Mouse (Mus musculus) embryonic stem cell, embryonic (primary cell): ENCODE measurements at regions not wholly inside any gene's neighbourhood (a gene's known extent, or its start where the extent isn't known, plus 50 kb on each side); places are given as distances from the start of the nearest gene placed in this dataset.

Source experiments
- CTCF ChIA-PET, 4 experiments: fragments of 300-600 bp in 2 of 4; fragments of 350-600 bp in 2 of 4; sonication (Branson Sonifier 250); formaldehyde crosslinking; loops; one replicate each; lab custom pipeline; 2022; ENCODE audit warnings: inconsistent platforms in 2 of 4; lab: Charles Lee
- POLR2A ChIA-PET, 4 experiments: fragments of 300-600 bp in 2 of 4; fragments of 350-600 bp in 2 of 4; sonication (Branson Sonifier 250); formaldehyde crosslinking; loops; one replicate each; lab custom pipeline; 2022; ENCODE audit warnings: antibody characterized with exemption in 4 of 4, inconsistent platforms in 1 of 4; lab: Charles Lee

DNA sequence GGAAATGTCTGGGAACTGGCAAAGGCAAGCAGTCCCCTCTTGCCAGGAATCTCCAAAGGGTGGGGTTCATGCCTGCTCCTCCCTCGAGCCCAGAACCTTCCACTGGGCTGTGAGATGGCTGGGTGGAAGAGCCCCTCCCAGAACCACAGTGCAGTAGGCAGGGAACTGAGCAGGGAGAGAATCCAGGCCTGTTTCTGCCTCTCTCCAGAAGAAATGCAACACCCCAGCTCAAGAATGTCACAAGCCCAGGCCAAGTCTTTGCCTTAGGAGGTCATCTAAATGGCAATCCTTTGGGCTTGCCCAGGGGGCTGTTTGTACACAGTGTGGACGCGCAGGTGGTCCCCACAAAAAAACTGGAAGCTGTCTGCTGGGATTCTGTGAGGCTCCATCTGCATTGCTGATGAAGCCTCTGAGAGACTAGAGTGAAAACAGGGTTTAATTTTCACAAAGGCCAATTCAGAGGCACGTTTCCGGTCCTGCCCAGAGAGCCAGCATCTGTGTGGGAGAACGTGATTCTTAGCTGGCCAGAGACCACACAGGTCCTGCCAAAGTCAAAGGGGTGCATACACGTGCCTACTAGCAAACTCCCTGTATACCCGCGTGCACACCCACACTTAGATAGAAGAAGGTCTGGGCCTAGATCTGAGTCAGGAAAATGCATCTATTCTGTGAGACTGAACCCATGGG is 129.0 kb downstream of the Hmg20a start:
- ChIA-PET CTCF (interaction anchor here (0.5 to 2.0 kb wide), 8 partner anchors 12 to 1007 kb away, joined by 3 to 11 read pairs (median 4); no protein-coding TSS in a partner anchor), POLR2A (interaction anchor here in 3 of 4 experiments (0.5 to 7.9 kb wide), 28 partner anchors 7 to 1323 kb away, joined by 3 to 165 read pairs (median 4); partner anchors contain the start of genes Hmg20a (in 1 of the 3) and Peak1 (in 1 of the 3))

DNA sequence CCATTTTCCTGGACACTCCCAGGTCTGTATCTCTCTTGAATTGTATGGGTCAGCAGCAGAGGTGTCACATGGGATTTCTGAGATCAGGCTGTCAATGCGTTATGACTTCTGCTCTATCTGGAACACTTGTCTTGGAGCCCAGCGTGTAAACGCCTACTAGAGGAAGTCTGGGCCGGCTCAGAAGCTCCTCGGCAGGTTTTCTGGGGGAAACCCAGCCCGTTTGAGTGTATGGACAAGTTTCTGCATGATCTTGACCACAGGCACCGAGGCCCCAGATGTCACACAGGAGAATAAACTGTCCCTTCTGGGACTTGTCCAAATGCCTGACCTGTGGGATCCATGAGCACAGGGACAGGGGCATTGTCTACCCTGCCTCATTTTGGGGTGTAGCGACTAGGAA is 131.4 kb downstream of the Hmg20a start:
- POLR2A ChIA-PET = interaction anchor here in 3 of 4 experiments (0.6 to 2.2 kb wide), 12 partner anchors 8 to 131 kb away, joined by 3 to 23 read pairs (median 5); partner anchors contain the start of genes Hmg20a (in 1 of the 3) and Peak1 (in 1 of the 3)
- CTCF ChIA-PET = interaction anchor here in 1 of 4 experiments (1.1 to 1.5 kb wide), 3 partner anchors 15 to 337 kb away, joined by 3 to 8 read pairs (median 5); no protein-coding TSS in a partner anchor

DNA sequence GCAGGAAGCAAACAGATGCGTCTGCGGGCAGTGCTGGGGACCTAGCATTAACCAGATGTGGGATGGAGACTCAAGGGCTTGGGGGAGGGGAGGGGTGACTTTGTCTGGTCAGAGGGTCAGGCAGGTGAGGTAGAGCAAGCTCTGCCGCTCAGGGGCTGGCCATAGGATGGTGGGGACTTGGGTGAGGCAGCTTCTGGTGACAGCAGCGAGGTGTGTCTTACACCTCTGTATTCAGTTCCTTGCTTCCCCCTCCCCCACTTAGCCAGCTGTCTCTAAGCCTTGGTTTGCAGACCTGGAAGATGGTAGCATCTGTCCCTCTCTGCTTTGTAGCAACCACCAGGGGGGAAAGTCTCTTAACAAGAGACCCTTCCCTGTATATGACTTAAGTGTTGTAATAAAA is 131.8 kb downstream of the Hmg20a start:
- ChIA-PET POLR2A (interaction anchor here in 3 of 4 experiments (0.5 to 2.2 kb wide), 16 partner anchors 9 to 441 kb away, joined by 3 to 23 read pairs (median 5); partner anchors contain the start of genes Hmg20a (in 1 of the 3) and Peak1 (in 1 of the 3)), CTCF (interaction anchor here in 3 of 4 experiments (0.5 to 1.5 kb wide), 7 partner anchors 16 to 381 kb away, joined by 3 to 8 read pairs (median 5); no protein-coding TSS in a partner anchor)

DNA sequence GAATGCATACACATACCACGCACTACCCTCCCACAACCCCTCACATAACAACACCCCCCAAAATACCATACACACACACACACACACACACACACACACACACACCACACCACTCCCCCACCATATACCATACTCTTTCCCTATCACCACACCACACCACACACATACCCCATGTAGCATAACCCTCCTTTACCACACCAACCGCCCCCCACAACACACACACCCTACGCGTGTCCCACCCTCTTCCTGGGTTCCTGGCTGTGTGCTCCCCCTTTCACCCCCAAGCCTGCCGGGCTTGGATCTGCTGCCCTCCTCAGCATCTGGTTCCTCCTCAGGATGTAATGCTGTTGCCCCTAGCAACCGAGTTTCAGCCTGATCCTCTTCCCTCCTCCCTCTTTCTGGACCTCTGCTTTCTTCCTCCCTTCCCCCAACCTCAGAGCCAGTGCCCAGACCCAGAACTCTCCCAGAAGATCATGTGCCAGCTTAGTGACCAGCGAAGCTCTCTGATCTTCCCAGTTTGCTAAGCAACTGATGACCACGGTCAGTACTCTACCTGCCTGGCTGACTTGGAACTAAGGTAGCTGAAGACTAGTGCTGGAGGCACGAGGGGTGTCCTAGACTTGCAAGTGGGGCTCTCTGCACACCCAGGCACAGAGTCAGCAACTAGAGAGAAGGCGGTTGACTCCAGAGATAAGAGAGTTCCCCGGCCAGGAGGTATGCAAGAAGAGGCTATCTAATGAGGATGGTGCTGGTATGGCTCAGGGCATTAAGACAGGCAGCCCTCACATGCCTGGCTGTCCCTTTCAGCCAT is 133.2 kb downstream of the Hmg20a start:
- POLR2A ChIA-PET = interaction anchor here in 3 of 4 experiments (0.7 to 3.1 kb wide), 12 partner anchors 9 to 338 kb away, joined by 3 to 53 read pairs (median 8); partner anchors contain the start of genes Hmg20a (in 2 of the 3) and Peak1 (in 2 of the 3)
- CTCF ChIA-PET = interaction anchor here (0.7 to 3.1 kb wide), 15 partner anchors 9 to 1118 kb away, joined by 3 to 33 read pairs (median 4); no protein-coding TSS in a partner anchor

DNA sequence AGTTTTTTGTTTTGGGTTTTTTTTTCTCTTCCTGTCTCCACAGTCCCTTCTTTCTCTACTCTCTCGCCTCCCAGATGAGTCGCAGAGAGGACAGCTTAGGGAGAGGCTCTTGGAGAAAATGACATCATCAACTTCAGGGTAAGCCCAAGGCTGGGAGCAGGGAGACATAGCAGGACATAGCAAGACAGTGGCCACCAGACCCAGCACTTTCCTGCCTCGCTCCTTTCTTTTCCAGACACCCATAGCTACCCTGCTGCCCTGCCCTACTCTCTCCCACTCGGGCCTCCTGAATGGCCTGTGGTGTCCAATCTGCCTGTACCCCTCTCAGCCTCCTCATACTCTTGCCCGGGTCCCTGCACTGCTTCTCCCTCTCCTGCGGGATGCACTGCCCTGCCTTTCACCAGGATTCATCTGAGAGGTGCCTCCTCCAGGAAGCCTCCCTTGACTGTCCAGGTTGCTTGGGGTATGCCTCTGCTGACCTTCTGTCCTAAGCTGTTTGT is 133.8 kb downstream of the Hmg20a start:
- POLR2A ChIA-PET = interaction anchor here in 3 of 4 experiments (0.5 to 3.1 kb wide), 25 partner anchors 9 to 339 kb away, joined by 3 to 53 read pairs (median 4); partner anchors contain the start of genes Hmg20a (in 3 of the 3) and Peak1 (in 3 of the 3)

DNA sequence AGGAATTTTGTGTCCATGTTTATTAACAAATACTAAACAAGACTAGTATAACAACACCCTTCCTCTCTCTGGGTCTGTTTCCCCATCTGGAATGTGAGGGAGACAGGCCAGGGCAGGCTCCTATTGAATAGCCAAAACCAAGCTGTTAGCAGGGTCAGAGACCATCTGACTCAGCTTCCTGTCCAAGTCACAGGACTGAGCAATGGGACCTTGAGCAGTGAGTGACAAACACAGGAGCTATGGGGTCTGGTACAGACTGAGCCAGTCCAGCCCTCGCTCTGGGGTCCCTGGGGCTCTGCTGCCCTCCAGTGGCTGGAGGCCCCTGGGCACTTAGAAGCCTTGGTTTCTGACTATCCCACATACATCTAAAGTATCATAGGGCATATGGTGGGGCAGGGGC is 134.4 kb downstream of the Hmg20a start:
- POLR2A ChIA-PET = interaction anchor here in 3 of 4 experiments (0.5 to 3.1 kb wide), 29 partner anchors 10 to 887 kb away, joined by 3 to 53 read pairs (median 3); partner anchors contain the start of genes Hmg20a (in 3 of the 3), Peak1 (in 3 of the 3) and Ppcdc (in 1 of the 3)
- CTCF ChIA-PET = interaction anchor here (0.5 to 3.1 kb wide), 58 partner anchors 10 to 1119 kb away, joined by 3 to 33 read pairs (median 4); partner anchors contain the start of gene Hmg20a (in 1 of the 4)

More for the DNA sequence above, 133.8 kb downstream of the Hmg20a start:
- CTCF ChIA-PET = interaction anchor here (0.5 to 3.1 kb wide), 61 partner anchors 10 to 1119 kb away, joined by 3 to 33 read pairs (median 4); partner anchors contain the start of gene Hmg20a (in 1 of the 4)

DNA sequence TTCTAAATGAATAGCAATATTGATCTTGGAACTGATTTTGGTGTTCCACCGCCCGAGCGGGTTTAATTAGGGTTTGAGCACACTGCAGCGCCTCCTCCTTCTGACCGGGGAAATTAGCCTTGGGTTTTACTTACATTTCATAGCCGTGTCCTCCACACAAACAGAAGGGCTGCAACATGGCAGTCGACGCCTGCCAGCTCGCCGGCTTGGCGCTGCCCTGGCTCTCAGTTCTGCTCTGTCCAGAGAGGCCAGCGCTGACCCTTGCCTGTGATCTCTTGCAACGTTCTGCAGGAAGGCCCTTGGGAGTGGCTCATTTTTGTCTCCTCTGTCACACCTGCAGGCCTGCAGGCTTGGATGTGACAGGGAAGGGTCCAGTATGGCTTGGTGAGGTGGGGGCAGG is 135.2 kb downstream of the Hmg20a start:
- ChIA-PET CTCF (interaction anchor here in 3 of 4 experiments (0.9 to 3.1 kb wide), 12 partner anchors 9 to 435 kb away, joined by 3 to 33 read pairs (median 6); no protein-coding TSS in a partner anchor), POLR2A (interaction anchor here in 3 of 4 experiments (0.6 to 3.1 kb wide), 15 partner anchors 9 to 1505 kb away, joined by 3 to 53 read pairs (median 7); partner anchors contain the start of genes Chrnb4 (in 1 of the 3), Hmg20a (in 1 of the 3) and Peak1 (in 1 of the 3))

DNA sequence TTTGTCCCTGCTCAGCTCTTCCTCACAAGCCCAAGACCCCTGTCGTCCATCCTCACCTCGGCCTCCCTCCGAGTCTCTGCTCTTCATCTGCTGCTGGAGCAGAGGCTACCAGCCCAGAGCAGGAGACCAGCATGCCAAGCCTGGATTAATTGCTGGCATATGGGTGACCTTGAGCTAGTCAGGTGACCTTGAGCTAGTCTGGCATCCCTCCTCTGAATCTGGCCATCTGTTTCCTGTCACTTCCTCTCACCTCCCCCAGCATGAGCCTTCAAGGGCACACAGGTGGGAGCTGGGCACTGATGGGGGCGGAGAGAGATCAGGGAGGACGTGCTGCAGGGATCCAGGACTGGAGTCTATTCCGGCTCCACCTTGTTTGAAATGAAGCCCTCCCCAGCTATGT is 135.7 kb downstream of the Hmg20a start:
- CTCF ChIA-PET = interaction anchor here in 3 of 4 experiments (0.6 to 3.1 kb wide), 7 partner anchors 9 to 435 kb away, joined by 3 to 33 read pairs (median 16); no protein-coding TSS in a partner anchor
- POLR2A ChIA-PET = interaction anchor here in 3 of 4 experiments (0.6 to 3.1 kb wide), 11 partner anchors 9 to 1506 kb away, joined by 3 to 22 read pairs (median 4); partner anchors contain the start of genes Chrnb4 (in 1 of the 3), Hmg20a (in 1 of the 3) and Peak1 (in 1 of the 3)

DNA sequence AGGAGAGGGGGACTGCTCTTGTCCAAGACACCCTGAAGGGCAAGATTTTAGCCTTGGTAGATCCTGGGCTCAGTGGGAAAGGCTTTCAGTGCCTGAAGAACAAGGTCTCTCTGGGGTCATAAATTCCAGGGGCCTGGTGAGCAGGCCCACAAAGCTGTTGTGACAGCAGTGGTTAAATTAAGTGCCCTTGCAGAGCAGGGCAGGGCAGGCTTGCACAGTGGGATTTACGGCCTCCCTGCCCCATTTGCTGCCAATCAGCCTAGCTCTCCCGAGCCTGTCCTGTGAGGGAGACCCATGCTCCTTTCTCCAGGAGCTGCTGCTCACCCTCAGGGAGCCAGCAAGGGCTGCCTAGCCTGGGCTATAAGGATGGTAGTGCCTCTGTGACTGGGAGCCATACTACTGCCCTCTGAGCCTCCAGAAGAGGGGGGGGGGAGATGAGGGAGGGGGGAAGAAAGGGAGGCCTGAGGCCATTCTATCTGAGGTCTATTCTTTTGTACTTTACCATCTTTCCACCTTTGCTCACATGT is 141.3 kb downstream of the Hmg20a start:
- ChIA-PET POLR2A (interaction anchor here in 3 of 4 experiments (0.5 to 1.2 kb wide), 6 partner anchors 25 to 1360 kb away, joined by 3 to 6 read pairs (median 3); no protein-coding TSS in a partner anchor), CTCF (interaction anchor here in 1 of 4 experiments (0.6 kb wide), 1 partner anchor 105 kb away, joined by 3 read pairs; no protein-coding TSS in a partner anchor)

DNA sequence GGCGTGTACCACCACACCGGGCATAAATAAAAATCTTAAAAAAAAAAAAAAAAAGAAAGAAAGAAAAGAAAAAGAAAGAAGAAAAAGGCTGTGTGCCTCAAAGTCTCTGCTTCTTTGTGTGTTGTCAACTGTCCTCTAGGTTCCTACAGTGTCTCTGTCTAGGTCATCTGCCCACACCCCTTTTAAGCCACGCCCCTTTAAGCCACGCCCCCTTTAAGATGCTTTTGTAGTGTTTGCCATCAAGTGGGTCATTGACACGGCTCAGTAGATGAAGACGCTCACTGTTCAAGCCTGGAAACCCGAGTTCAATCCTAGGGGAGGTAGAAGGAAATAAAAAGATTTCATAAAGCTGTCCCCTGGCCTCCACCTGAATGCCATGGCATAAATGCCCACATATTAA is 144.0 kb downstream of the Hmg20a start:
- POLR2A ChIA-PET = interaction anchor here in 2 of 4 experiments (0.6 to 1.0 kb wide), 3 partner anchors 27 to 1761 kb away, joined by 4 to 5 read pairs (median 4); no protein-coding TSS in a partner anchor
- CTCF ChIA-PET = no interaction called here

DNA sequence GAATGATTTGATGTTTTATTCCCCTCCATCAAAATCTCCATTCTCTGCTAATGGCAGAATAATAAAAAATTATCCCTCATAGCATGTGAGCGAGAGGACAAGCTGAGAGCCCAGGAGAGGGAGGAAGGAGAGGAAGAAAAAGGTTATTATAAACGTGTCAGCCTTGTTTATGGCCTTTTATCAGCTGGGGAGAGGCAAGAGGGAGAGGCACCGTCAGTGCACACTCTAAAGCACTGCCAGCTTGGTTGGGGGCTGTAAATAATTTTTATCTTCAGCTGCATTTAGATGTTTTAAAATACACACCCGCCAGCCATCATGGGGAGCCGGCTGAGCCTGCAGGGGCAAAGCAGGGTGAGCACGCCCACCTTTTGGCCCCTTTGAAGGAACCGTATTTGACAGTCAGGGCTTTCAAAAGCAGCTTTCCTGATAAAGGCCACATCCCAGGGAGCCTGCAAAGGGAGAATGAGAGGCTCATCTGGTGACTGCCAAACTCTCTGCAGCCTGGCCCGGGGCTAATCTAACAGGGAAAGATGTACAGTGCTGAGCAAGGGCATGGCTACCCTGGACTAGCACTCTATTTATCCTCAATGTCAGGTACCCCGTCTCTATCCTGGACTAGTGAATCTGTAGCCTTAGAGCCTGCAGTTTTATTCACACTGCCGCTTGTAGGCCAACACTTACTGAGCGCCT is 145.8 kb downstream of the Hmg20a start:
- ChIA-PET POLR2A (interaction anchor here in 1 of 4 experiments (0.9 to 1.4 kb wide), 2 partner anchors 9 to 30 kb away, joined by 3 read pairs; no protein-coding TSS in a partner anchor), CTCF (no interaction called here)
